11 mouse cellular contexts compared by ENCODE assay signal in the genomic region with DNA sequence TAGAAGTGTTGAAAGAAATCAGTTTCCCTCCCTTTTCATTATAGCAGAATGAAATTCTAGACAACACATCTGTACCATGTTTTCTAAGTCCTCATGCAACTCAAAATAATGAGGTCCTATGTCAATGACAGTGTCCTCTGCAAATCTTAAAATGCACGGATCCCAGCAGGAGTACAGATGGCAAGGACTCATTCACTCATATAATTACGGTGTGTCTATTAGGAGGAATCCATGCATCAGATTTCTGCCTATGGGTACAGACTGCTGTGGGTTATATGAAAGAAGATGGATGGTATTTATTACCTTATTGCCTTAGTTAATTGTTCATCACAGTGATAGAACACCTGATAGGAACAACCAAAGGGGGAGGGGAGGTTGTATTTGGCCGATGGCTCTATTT.
DNase-seq lines count a peak whose midpoint lies in the region; ATAC-seq and TF ChIP-seq lines count a peak whose summit lies in the region.
"Had no signal": no experiment of that assay in that cellular context is flagged by ENCODE, and none has a peak within 500 bp of the region (broad histone marks: within the 10 kb centered on the region; RNA-seq: fewer than 3 reads in every experiment).

No protein-coding gene starts in this region.

- TF ChIP-seq CTCF in midbrain, postnatal 0 days (IDR thresholded peaks at IDR 0.05): no peak

- H3K4me1 ChIP-seq in heart, embryonic 15.5 days (replicated peaks): peaks cover 24% of the 10 kb centered on the region
- H3K4me1 ChIP-seq in embryonic facial prominence, embryonic 14.5 days (ENCODE audit: control insufficient read depth, insufficient read depth, low read length): peaks cover 17% of the 10 kb centered on the region
- H3K4me1 ChIP-seq in intestine, embryonic 16.5 days (ENCODE audit: control insufficient read depth, insufficient read depth, low read length): peaks cover 12% of the 10 kb centered on the region
- H3K4me1 ChIP-seq in midbrain, postnatal 0 days (ENCODE audit: insufficient read depth, low read length): no peaks in the 10 kb centered on the region

- intact Hi-C loops in heart, postnatal 25 days (cut with DNase I): loop anchor here (2.0 kb wide), 1 partner anchor 40 kb away; no protein-coding TSS in a partner anchor

- H3K9ac ChIP-seq in heart, embryonic 15.5 days: no peak overlapping the region
- no peak overlapping the region for H3K9ac ChIP-seq in embryonic facial prominence, embryonic 14.5 days (ENCODE audit: low read depth, low read length)
- H3K9ac ChIP-seq in intestine, embryonic 16.5 days (ENCODE audit: low read depth, low read length): no peak overlapping the region
- H3K9ac ChIP-seq in midbrain, postnatal 0 days (replicated peaks; ENCODE audit: low read length, poor library complexity, severe bottlenecking): no peak overlapping the region

- no peak for DNase-seq in heart, postnatal 25 days (ENCODE audit: low spot score)
- DNase-seq in embryonic facial prominence, embryonic 14.5 days (ENCODE audit: low spot score): peak; percentile 13
- DNase-seq in midbrain, postnatal 0 days (ENCODE audit: low spot score): peak; percentile 5
- no peak for DNase-seq in cerebellum, adult 11-12 months
- DNase-seq in testis, postnatal 10 days (ENCODE audit: low spot score): no peak
- DNase-seq in testis, postnatal 14 days (ENCODE audit: low spot score): no peak
- DNase-seq: right cerebral cortex, postnatal 25 days had no signal

- peak overlapping the region; percentile 98 for H3K27ac ChIP-seq in heart, embryonic 15.5 days
- peak overlapping the region; percentile 83 for H3K27ac ChIP-seq in embryonic facial prominence, embryonic 14.5 days (replicated peaks; ENCODE audit: low read depth, low read length)
- peak overlapping the region; percentile 54 for H3K27ac ChIP-seq in intestine, embryonic 16.5 days (ENCODE audit: low read length)
- H3K27ac ChIP-seq in midbrain, postnatal 0 days (ENCODE audit: low read depth, low read length): no peak overlapping the region
- H3K27ac ChIP-seq: macrophage had no signal

- WGBS in heart, embryonic 15.5 days: 60% methylated on average over 3 of the region's 3 CpGs
- 32% methylated on average over 3 of the region's 3 CpGs for WGBS in embryonic facial prominence, embryonic 14.5 days
- 35% methylated on average over 3 of the region's 3 CpGs for WGBS in intestine, embryonic 16.5 days
- WGBS in midbrain, postnatal 0 days: 56% methylated on average over 3 of the region's 3 CpGs

- ATAC-seq in heart, embryonic 15.5 days (replicated peaks; ENCODE audit: insufficient number of reproducible peaks, insufficient read depth, low FRiP score, low read depth): no peak
- ATAC-seq in embryonic facial prominence, embryonic 14.5 days (ENCODE audit: low read depth): peak; percentile 13; the same call in 1 of the 2 replicates
- peak; percentile 40 for ATAC-seq in intestine, embryonic 16.5 days
- ATAC-seq in midbrain, postnatal 0 days (ENCODE audit: low FRiP score): no peak
- ATAC-seq: inflammation-experienced regulatory T-cells, adult 6 months had no signal

- no peak overlapping the region for H3K4me3 ChIP-seq in heart, embryonic 15.5 days
- no peak overlapping the region for H3K4me3 ChIP-seq in embryonic facial prominence, embryonic 14.5 days (ENCODE audit: low read depth, low read length)
- no peak overlapping the region for H3K4me3 ChIP-seq in intestine, embryonic 16.5 days (ENCODE audit: low read length)
- no peak overlapping the region for H3K4me3 ChIP-seq in midbrain, postnatal 0 days (ENCODE audit: low read depth, low read length)

- no peaks in the 10 kb centered on the region for H3K9me3 ChIP-seq in heart, embryonic 15.5 days (replicated peaks)
- H3K9me3 ChIP-seq in embryonic facial prominence, embryonic 14.5 days (ENCODE audit: control insufficient read depth, low read length): no peaks in the 10 kb centered on the region
- H3K9me3 ChIP-seq in intestine, embryonic 16.5 days (ENCODE audit: control insufficient read depth, low read length): no peaks in the 10 kb centered on the region
- no peaks in the 10 kb centered on the region for H3K9me3 ChIP-seq in midbrain, postnatal 0 days (ENCODE audit: low read length)

- H3K36me3 ChIP-seq in heart, embryonic 15.5 days: no peaks in the 10 kb centered on the region
- H3K36me3 ChIP-seq in embryonic facial prominence, embryonic 14.5 days (ENCODE audit: control insufficient read depth, insufficient read depth, low read length): no peaks in the 10 kb centered on the region
- H3K36me3 ChIP-seq in intestine, embryonic 16.5 days (ENCODE audit: control insufficient read depth, insufficient read depth, low read length): no peaks in the 10 kb centered on the region
- no peaks in the 10 kb centered on the region for H3K36me3 ChIP-seq in midbrain, postnatal 0 days (ENCODE audit: insufficient read depth, low read length)

- no peaks in the 10 kb centered on the region for H3K27me3 ChIP-seq in heart, embryonic 15.5 days
- H3K27me3 ChIP-seq in embryonic facial prominence, embryonic 14.5 days (replicated peaks; ENCODE audit: control insufficient read depth, insufficient read depth, low read length): no peaks in the 10 kb centered on the region
- no peaks in the 10 kb centered on the region for H3K27me3 ChIP-seq in intestine, embryonic 16.5 days (replicated peaks; ENCODE audit: control insufficient read depth, insufficient read depth, low read length)
- no peaks in the 10 kb centered on the region for H3K27me3 ChIP-seq in midbrain, postnatal 0 days (ENCODE audit: insufficient read depth, low read length)

- peak overlapping the region; percentile 37 for H3K4me2 ChIP-seq in heart, embryonic 15.5 days
- H3K4me2 ChIP-seq in embryonic facial prominence, embryonic 14.5 days (ENCODE audit: low read depth, low read length): peak overlapping the region; percentile 28; the same call in 1 of the 2 replicates
- no peak overlapping the region for H3K4me2 ChIP-seq in intestine, embryonic 16.5 days (ENCODE audit: low read depth, low read length)
- no peak overlapping the region for H3K4me2 ChIP-seq in midbrain, postnatal 0 days (ENCODE audit: low read depth, low read length, poor library complexity, severe bottlenecking)

Comparison
In these comparisons a context has a peak if more than half of its experiments do, and no peak if none do; other contexts are left out.
1. ATAC-seq: peak in embryonic facial prominence, embryonic 14.5 days (single experiment) and intestine, embryonic 16.5 days (single experiment); none in heart, embryonic 15.5 days (single experiment) and midbrain, postnatal 0 days (single experiment).
2. H3K4me2 ChIP-seq: peak in heart, embryonic 15.5 days (single experiment) and embryonic facial prominence, embryonic 14.5 days (single experiment); none in intestine, embryonic 16.5 days (single experiment) and midbrain, postnatal 0 days (single experiment).
3. DNase-seq: peak in embryonic facial prominence, embryonic 14.5 days (single experiment) and midbrain, postnatal 0 days (single experiment); none in heart, postnatal 25 days (single experiment), cerebellum, adult 11-12 months (single experiment), testis, postnatal 10 days (single experiment) and testis, postnatal 14 days (single experiment).